Mouse (Mus musculus): ENCODE data around the gene Kif1a. TPM values are rescaled to one million over a fixed set of nuclear protein-coding genes. Genes with fewer than 3 reads are reported as not detected.

The Kif1a gene
- polyA plus RNA-seq, 1 experiment from 2014 or later: 4.4 TPM

DNA sequence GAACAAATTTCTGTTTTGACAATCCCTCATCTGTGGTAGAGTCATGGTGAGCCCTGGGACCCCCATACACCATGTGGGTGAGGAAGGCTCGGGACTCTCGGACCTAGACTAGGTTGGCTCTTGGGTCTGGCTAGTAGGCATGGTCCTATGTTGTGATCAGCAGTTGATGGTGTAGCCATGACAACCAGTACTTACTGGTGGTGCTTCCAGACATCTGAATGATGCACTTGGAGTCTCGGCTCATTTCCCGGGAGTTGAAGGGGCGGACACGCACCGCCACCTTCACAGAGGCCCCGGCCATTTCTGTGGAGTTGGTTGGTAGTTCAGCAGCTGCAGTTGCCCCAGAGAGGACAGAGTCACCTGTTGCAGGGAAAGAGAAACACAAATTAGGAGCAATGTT is 19.6 kb downstream of the Kif1a start:
- H3K9ac ChIP-seq (replicated peaks; ENCODE audit: low read depth): no peak overlapping the region
- no peak overlapping the region for H3K4me3 ChIP-seq (ENCODE audit: low read depth, low read length)
- WGBS: 84% methylated on average over 8 of the region's 8 CpGs
- H3K27ac ChIP-seq (ENCODE audit: low read length): no peak overlapping the region
- H3K4me2 ChIP-seq (replicated peaks; ENCODE audit: low read depth, low read length): no peak overlapping the region
- no peaks in the 10 kb centered on the region for H3K36me3 ChIP-seq (ENCODE audit: insufficient read depth, low read length)
- H3K27me3 ChIP-seq (replicated peaks; ENCODE audit: insufficient read depth, low read length): no peaks in the 10 kb centered on the region
- no peak for ATAC-seq
- no peaks in the 10 kb centered on the region for H3K9me3 ChIP-seq (ENCODE audit: low read length)
- H3K4me1 ChIP-seq (ENCODE audit: insufficient read depth, low read depth, low read length): no peaks in the 10 kb centered on the region
- TF ChIP-seq EP300 (IDR thresholded peaks at IDR 0.05) (no peak), CTCF (IDR thresholded peaks at IDR 0.05) (no peak)
- DNase-seq (ENCODE audit: low spot score): no peak

DNA sequence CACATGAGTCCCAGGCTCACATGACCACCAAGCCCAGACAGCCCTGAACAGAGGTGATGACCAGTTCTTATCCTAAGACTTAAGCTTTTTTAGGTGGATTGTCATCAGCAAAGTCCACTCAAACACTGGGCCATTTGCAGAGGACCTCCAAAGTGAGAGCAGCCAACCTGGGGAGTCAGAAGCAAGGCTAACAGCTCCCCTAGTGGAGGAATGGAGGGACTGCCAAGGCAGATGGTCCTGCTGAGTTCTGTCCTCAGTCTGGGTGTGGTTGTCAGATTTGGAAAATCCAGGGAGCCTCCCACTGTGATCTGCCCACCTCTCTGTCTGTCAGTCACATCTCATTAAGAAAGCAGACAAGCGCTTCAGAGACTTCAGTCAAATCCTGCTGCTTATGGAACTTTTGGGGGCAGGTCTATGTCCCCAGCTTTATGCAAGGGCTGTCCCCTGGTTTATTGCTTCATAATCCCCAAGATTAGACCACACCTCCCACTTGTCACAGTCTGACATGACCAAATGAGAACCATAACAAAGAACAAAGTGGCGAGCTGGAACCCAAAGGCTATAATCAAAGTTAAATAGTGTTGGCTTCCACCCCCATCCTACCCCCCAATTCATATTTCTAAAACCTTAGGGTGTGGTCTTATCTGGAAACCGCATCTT is 20.7 kb downstream of the Kif1a start:
- 81% methylated on average over 3 of the region's 3 CpGs for WGBS
- DNase-seq (ENCODE audit: low spot score) (peak; percentile 55), ATAC-seq (peak; percentile 34)
- H3K27ac ChIP-seq (ENCODE audit: low read length): no peak overlapping the region
- TF ChIP-seq EP300 (IDR thresholded peaks at IDR 0.05): no peak
- peak; percentile 87 for TF ChIP-seq CTCF (IDR thresholded peaks at IDR 0.05)
- no peaks in the 10 kb centered on the region for H3K9me3 ChIP-seq (ENCODE audit: low read length)
- H3K4me2 ChIP-seq (replicated peaks; ENCODE audit: low read depth, low read length): no peak overlapping the region
- no peaks in the 10 kb centered on the region for H3K4me1 ChIP-seq (ENCODE audit: insufficient read depth, low read depth, low read length)
- no peak overlapping the region for H3K4me3 ChIP-seq (ENCODE audit: low read depth, low read length)
- H3K36me3 ChIP-seq (ENCODE audit: insufficient read depth, low read length): no peaks in the 10 kb centered on the region
- H3K27me3 ChIP-seq (replicated peaks; ENCODE audit: insufficient read depth, low read length): no peaks in the 10 kb centered on the region
- H3K9ac ChIP-seq (replicated peaks; ENCODE audit: low read depth): no peak overlapping the region

DNA sequence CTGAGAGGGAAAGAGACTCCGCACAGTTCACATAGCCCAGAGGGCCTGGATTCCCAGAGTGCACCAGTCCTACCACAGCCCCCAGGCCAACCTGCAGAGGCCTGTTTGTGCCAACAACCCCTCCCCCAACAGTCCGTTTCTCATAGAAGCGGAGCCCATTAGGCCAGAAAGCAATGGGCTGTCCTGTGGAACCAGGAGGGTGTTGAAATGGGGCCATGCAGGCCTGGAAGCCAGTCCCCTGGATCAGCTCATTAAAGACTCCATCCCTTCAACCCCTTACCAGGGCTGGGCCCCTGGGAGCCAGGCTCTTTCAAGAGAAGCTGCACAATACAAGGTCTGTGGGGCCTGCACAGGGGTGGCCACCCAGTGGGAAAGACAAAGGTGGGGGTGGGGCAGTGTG is 22.1 kb downstream of the Kif1a start:
- ATAC-seq (no peak), DNase-seq (ENCODE audit: low spot score) (no peak)
- 92% methylated on average over 3 of the region's 3 CpGs for WGBS

DNA sequence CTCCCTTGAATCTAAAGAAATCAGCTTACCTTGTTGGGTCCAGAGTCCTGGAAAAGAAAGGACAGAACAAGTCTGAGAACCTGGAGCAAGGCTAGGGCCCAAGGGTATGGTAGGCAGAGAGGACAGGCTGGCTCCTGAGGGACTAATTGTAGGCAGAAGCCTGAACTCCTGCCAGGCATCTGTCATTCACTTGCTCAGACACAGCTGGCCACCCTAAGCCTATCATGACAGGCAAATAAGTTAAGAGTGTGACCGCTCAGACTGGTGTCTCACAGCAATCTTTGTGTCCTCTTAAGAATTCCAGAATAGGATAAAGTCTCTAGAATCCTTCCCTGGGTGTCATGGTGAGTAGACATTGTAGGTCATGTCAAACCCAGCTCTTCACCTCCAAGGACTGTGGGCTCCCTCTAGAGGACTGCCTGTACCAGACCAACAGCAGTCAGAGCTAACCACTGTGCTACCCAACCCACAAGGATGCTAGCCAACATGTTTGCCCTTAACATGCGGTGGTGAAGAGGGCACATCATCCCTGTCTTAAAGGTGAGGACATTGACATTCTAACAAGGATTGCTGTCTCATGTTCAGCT is 29.4 kb downstream of the Kif1a start:
- Histone ChIP-seq H3K9me3 (ENCODE audit: low read length) (no peaks in the 10 kb centered on the region), H3K27me3 (replicated peaks; ENCODE audit: insufficient read depth, low read length) (no peaks in the 10 kb centered on the region), H3K4me3 (ENCODE audit: low read depth, low read length) (no peak overlapping the region), H3K4me2 (replicated peaks; ENCODE audit: low read depth, low read length) (no peak overlapping the region), H3K4me1 (ENCODE audit: insufficient read depth, low read depth, low read length) (no peaks in the 10 kb centered on the region), H3K9ac (replicated peaks; ENCODE audit: low read depth) (no peak overlapping the region), H3K36me3 (ENCODE audit: insufficient read depth, low read length) (no peaks in the 10 kb centered on the region), H3K27ac (ENCODE audit: low read length) (no peak overlapping the region)
- peak; percentile 48 for DNase-seq (ENCODE audit: low spot score)
- WGBS: 74% methylated on average over 2 of the region's 2 CpGs
- ATAC-seq: no peak
- TF ChIP-seq CTCF (IDR thresholded peaks at IDR 0.05) (peak; percentile 71), EP300 (IDR thresholded peaks at IDR 0.05) (no peak)

More for the DNA sequence above, 22.1 kb downstream of the Kif1a start:
- no peak for TF ChIP-seq EP300 (IDR thresholded peaks at IDR 0.05)
- TF ChIP-seq CTCF (IDR thresholded peaks at IDR 0.05): no peak
- Histone ChIP-seq H3K4me1 (ENCODE audit: insufficient read depth, low read depth, low read length) (no peaks in the 10 kb centered on the region), H3K9ac (replicated peaks; ENCODE audit: low read depth) (no peak overlapping the region), H3K27ac (ENCODE audit: low read length) (no peak overlapping the region), H3K36me3 (ENCODE audit: insufficient read depth, low read length) (no peaks in the 10 kb centered on the region), H3K27me3 (replicated peaks; ENCODE audit: insufficient read depth, low read length) (no peaks in the 10 kb centered on the region), H3K4me3 (ENCODE audit: low read depth, low read length) (no peak overlapping the region), H3K9me3 (ENCODE audit: low read length) (no peaks in the 10 kb centered on the region), H3K4me2 (replicated peaks; ENCODE audit: low read depth, low read length) (no peak overlapping the region)

DNA sequence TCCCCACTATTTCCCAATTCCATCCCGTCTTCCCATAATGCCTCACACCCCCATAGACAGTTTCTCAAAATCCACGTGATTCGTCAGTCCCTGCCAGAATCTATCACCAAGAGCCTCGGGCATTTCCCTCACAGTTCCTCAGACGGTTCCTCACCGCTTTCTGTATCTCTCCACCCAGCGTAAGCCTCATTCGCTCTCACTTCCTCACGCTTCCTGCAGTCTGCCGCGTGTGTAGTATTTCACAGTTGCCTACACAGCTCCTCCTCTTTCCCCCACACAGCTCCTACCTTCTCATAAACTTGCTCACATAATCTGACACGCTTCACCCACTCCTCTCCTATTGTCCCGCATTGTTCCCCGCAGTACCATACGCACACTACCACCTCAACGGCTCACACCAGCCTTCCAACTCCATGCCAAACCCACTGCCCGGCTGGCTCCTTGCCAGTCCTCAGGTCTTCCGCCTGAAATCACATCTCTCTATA is 30.2 kb downstream of the Kif1a start:
- Histone ChIP-seq H3K9ac (replicated peaks; ENCODE audit: low read depth) (no peak overlapping the region), H3K4me1 (ENCODE audit: insufficient read depth, low read depth, low read length) (no peaks in the 10 kb centered on the region), H3K4me3 (ENCODE audit: low read depth, low read length) (no peak overlapping the region), H3K36me3 (ENCODE audit: insufficient read depth, low read length) (no peaks in the 10 kb centered on the region), H3K27me3 (replicated peaks; ENCODE audit: insufficient read depth, low read length) (no peaks in the 10 kb centered on the region), H3K9me3 (ENCODE audit: low read length) (no peaks in the 10 kb centered on the region), H3K27ac (ENCODE audit: low read length) (no peak overlapping the region), H3K4me2 (replicated peaks; ENCODE audit: low read depth, low read length) (no peak overlapping the region)
- DNase-seq (ENCODE audit: low spot score) (peak; percentile 88), ATAC-seq (peak; percentile 72)
- WGBS: 56% methylated on average over 18 of the region's 18 CpGs
- TF ChIP-seq CTCF (IDR thresholded peaks at IDR 0.05): no peak
- TF ChIP-seq EP300 (IDR thresholded peaks at IDR 0.05): no peak

DNA sequence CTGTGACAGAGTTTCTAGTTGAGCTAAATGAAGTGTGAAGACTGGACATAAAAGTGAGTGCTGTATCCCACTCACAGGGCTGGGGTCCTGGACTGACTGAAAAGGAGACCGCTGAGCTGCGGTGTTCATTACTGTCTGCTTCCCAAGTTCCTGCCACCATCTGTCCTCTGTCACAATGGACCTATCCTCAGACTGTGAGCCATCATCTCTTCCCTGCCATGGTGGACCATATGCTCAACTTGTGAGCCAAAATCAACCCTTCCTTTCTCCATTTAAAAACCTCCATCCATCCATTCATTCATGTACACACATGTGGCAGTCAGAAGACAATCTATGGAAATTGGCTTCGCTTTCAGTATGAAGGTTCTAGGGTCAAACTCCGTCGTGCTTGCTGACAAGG is 30.9 kb downstream of the Kif1a start:
- Histone ChIP-seq H3K4me2 (replicated peaks; ENCODE audit: low read depth, low read length) (no peak overlapping the region), H3K9me3 (ENCODE audit: low read length) (no peaks in the 10 kb centered on the region), H3K27me3 (replicated peaks; ENCODE audit: insufficient read depth, low read length) (no peaks in the 10 kb centered on the region), H3K4me1 (ENCODE audit: insufficient read depth, low read depth, low read length) (no peaks in the 10 kb centered on the region), H3K9ac (replicated peaks; ENCODE audit: low read depth) (no peak overlapping the region), H3K4me3 (ENCODE audit: low read depth, low read length) (no peak overlapping the region), H3K36me3 (ENCODE audit: insufficient read depth, low read length) (no peaks in the 10 kb centered on the region), H3K27ac (ENCODE audit: low read length) (no peak overlapping the region)
- TF ChIP-seq EP300 (IDR thresholded peaks at IDR 0.05) (no peak), CTCF (IDR thresholded peaks at IDR 0.05) (no peak)
- WGBS: 67% methylated on average over 5 of the region's 5 CpGs
- DNase-seq (ENCODE audit: low spot score): no peak
- no peak for ATAC-seq

All from lung, postnatal 0 days (tissue).